Mouse (Mus musculus): Measurements from ENCODE around the gene Ackr2. TPM values are rescaled to one million over a fixed set of nuclear protein-coding genes. Genes with fewer than 3 reads are reported as not detected.
A peak's percentile ranks its signal among the peaks of the same experiment; 100 is the strongest.

Ackr2 gene
- polyA plus RNA-seq, 1 experiment from 2014 or later: 0.64 TPM

DNA sequence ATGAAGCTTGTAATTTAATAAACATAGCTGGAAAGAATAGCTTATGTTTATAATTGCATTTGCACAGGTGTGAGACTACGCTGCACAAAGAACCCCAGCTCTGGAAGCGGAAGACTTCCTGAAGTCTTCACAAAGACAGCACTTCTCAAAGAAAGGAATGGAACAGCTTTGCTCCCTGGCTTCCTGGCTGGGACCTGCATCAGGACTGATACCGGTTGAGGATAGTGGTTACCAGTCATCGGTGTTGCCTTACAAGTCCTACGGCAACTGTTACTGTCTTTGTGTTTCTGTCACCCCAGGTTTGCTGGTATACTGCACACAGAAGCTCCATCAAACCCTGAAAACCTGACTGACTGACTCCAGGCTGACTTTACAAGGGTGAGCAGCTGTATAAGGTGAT, 28.7 kb upstream of the Ackr2 start:
- 83% methylated on average over 5 of the region's 5 CpGs for WGBS
- no peak overlapping the region for H3K27ac ChIP-seq (replicated peaks)
- H3K9me3 ChIP-seq: no peaks in the 10 kb centered on the region
- ATAC-seq (ENCODE audit: extremely low read depth, insufficient number of reproducible peaks, low FRiP score, low TSS enrichment): no peak
- H3K4me2 ChIP-seq: no peak overlapping the region
- H3K9ac ChIP-seq: no peak overlapping the region
- peaks cover 4% of the 10 kb centered on the region; the same call in 1 of the 2 replicates for H3K4me1 ChIP-seq
- no peaks in the 10 kb centered on the region for H3K36me3 ChIP-seq
- H3K27me3 ChIP-seq (replicated peaks): no peaks in the 10 kb centered on the region
- no peak overlapping the region for H3K4me3 ChIP-seq

DNA sequence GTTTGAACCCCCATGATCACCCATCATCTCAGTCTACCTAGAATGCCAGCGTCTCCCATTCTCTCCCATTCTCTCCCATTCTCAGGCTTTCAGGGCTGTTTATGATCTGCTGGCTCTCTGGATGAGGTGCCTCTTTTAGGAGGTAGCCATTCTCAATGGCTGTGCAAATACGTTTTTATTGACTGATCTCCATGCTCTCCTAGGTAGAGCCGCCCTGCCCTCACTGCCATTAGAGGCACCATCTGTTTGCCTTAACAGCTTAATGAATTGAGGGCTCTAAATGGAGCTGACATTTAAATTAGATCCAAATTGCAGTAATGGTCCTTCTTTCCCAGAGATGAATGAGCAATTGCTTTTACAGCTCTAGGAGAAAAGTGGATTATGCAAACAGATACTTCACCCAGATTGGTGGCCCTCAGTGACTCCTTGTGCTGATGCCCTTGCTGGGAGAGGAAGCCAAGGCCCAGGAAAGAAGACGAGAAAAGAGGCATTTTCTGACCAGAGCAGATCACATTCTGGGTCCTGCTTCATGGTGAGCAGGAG, 28.1 kb upstream of the Ackr2 start:
- 58% methylated on average over 4 of the region's 4 CpGs for WGBS
- H3K4me2 ChIP-seq: no peak overlapping the region
- H3K27ac ChIP-seq (replicated peaks): no peak overlapping the region
- no peak for ATAC-seq (ENCODE audit: extremely low read depth, insufficient number of reproducible peaks, low FRiP score, low TSS enrichment)
- no peaks in the 10 kb centered on the region for H3K9me3 ChIP-seq
- no peaks in the 10 kb centered on the region for H3K36me3 ChIP-seq
- H3K9ac ChIP-seq: no peak overlapping the region
- no peaks in the 10 kb centered on the region for H3K27me3 ChIP-seq (replicated peaks)
- H3K4me1 ChIP-seq: peaks cover 4% of the 10 kb centered on the region; the same call in 1 of the 2 replicates
- H3K4me3 ChIP-seq: no peak overlapping the region

- no peaks in the 10 kb centered on the region for H3K4me1 ChIP-seq
- no peak for ATAC-seq (ENCODE audit: extremely low read depth, insufficient number of reproducible peaks, low FRiP score, low TSS enrichment)
- H3K4me2 ChIP-seq: no peak overlapping the region
- H3K4me3 ChIP-seq: no peak overlapping the region
- H3K9me3 ChIP-seq: no peaks in the 10 kb centered on the region
- H3K27ac ChIP-seq (replicated peaks): no peak overlapping the region
- H3K9ac ChIP-seq: no peak overlapping the region
- H3K27me3 ChIP-seq (replicated peaks): no peaks in the 10 kb centered on the region
- 78% methylated on average over 2 of the region's 2 CpGs for WGBS
- H3K36me3 ChIP-seq: no peaks in the 10 kb centered on the region
Observed at GRCm38 (mm10) chr9:121872062-121872683, 26.0 kb upstream of the Ackr2 start.

DNA sequence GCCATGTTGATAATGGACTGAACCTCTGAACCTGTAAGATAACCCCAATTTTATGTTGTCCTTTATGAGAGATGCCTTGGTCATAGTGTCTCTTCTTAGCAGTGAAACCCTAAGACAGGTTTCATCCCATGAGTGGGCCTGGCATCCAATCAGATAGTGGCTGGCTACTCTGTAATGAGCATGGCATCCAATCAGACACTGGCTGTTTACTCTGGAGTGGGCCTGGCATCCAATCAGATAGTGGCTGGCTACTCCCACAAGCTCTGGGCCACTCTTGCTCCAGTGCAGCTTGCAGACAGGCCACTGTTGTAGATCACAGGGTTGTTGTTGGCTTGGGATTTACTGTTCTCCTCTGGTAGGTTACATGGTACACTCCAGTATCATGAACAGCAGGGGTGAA, 24.6 kb upstream of the Ackr2 start:
- no peak for ATAC-seq (ENCODE audit: extremely low read depth, insufficient number of reproducible peaks, low FRiP score, low TSS enrichment)
- H3K36me3 ChIP-seq: no peaks in the 10 kb centered on the region
- H3K9ac ChIP-seq: no peak overlapping the region
- no peaks in the 10 kb centered on the region for H3K27me3 ChIP-seq (replicated peaks)
- H3K4me3 ChIP-seq: no peak overlapping the region
- no peak overlapping the region for H3K27ac ChIP-seq (replicated peaks)
- H3K4me2 ChIP-seq: no peak overlapping the region
- H3K4me1 ChIP-seq: no peaks in the 10 kb centered on the region
- H3K9me3 ChIP-seq: no peaks in the 10 kb centered on the region

DNA sequence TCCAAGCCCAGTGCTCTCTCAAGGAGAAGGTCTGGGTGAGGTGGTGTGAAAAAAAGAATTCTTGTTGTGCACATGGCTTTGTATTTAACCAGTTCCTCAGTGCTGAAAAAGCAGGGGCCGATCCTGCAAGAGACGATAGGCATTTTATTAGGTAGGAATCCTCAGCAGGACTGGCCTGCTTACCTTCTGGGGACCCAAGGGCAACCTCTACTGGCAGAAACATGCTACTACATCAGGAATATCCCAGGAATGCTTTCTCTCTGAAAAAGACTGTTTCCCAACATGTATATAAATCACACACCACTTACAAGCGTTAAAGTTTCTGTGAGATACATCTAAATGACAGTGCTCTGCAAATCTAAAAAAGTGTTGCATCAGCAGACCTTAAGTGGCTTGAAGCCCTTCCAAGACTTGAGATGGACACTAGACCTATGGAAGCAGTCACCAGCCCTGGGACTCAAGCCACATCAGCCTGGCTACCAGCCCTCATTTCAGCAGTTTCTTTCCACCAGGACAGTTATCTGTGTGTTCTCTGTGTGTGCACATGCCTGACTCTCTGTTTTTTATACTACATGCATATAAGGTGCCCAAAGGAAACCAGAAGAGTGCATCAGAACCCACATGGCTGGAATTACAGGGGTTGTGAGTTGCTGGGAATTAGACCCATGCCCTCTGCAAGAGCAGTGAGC, 21.0 kb upstream of the Ackr2 start:
- ATAC-seq (ENCODE audit: extremely low read depth, insufficient number of reproducible peaks, low FRiP score, low TSS enrichment): no peak

DNA sequence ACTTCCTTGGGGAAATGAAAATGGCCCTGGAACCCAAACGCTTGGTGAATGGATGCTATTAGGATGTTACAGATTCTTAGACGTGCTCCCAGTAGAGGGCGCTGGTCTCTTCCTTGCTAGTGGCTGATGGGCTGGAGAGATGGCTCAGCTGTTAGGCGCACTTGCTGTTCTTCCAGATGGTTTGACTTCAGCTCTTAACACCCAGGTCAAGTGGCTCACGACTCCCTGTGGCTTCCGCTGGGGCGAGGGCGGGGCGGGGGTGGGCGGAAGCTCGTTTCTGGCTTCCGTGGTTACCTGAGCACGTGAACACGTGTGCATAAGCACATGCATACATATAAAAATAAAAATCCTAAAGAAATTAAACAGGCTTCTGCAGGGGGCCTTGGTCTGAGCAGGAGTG, 17.3 kb upstream of the Ackr2 start:
- Histone ChIP-seq H3K4me3 (no peak overlapping the region), H3K4me2 (peak overlapping the region; percentile 40; the same call in 1 of the 2 replicates), H3K27me3 (replicated peaks) (no peaks in the 10 kb centered on the region), H3K9ac (no peak overlapping the region), H3K4me1 (peaks cover 10% of the 10 kb centered on the region), H3K27ac (replicated peaks) (no peak overlapping the region), H3K9me3 (no peaks in the 10 kb centered on the region), H3K36me3 (no peaks in the 10 kb centered on the region)
- WGBS: 21% methylated on average over 14 of the region's 14 CpGs
- no peak for ATAC-seq (ENCODE audit: extremely low read depth, insufficient number of reproducible peaks, low FRiP score, low TSS enrichment)

More for the DNA sequence above, 21.0 kb upstream of the Ackr2 start:
- no peak overlapping the region for H3K4me3 ChIP-seq
- no peaks in the 10 kb centered on the region for H3K27me3 ChIP-seq (replicated peaks)
- H3K4me1 ChIP-seq: peaks cover 10% of the 10 kb centered on the region
- no peak overlapping the region for H3K4me2 ChIP-seq
- no peaks in the 10 kb centered on the region for H3K9me3 ChIP-seq
- H3K36me3 ChIP-seq: no peaks in the 10 kb centered on the region
- no peak overlapping the region for H3K9ac ChIP-seq
- WGBS: 20% methylated on average over 3 of the region's 3 CpGs
- H3K27ac ChIP-seq (replicated peaks): no peak overlapping the region

- H3K4me2 ChIP-seq: no peak overlapping the region
Observed at GRCm38 (mm10) chr9:121881301-121881700, 16.9 kb upstream of the Ackr2 start.

DNA sequence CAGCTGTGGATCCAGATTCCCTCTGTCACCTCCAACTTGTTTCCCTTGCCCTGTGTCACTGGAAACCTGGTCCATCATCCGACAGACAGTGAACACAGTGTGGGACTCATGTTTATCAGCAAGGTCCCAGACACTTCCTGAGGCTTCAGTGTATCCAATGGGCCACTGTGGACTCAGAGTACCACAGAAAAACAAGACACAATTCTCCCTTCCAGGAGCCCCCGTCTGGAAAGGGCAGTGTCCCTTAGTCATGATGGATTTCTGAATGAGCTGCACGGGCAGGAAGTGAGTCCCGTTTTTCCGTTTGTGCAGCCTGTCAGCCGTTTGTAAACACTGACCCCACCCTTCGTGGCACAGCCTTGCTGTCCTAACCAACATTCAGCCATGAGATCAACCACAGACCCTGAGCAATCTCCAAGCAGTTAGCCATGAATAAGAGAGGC, 16.1 kb upstream of the Ackr2 start:
- peaks cover 10% of the 10 kb centered on the region for H3K4me1 ChIP-seq
- no peaks in the 10 kb centered on the region for H3K36me3 ChIP-seq
- H3K4me2 ChIP-seq: no peak overlapping the region
- H3K9me3 ChIP-seq: no peaks in the 10 kb centered on the region
- H3K9ac ChIP-seq: no peak overlapping the region
- no peaks in the 10 kb centered on the region for H3K27me3 ChIP-seq (replicated peaks)
- H3K27ac ChIP-seq (replicated peaks): peak overlapping the region; percentile 42; the same call in 1 of the 2 replicates
- WGBS: 47% methylated on average over 7 of the region's 7 CpGs
- ATAC-seq (ENCODE audit: extremely low read depth, insufficient number of reproducible peaks, low FRiP score, low TSS enrichment): no peak
- no peak overlapping the region for H3K4me3 ChIP-seq

More at GRCm38 (mm10) chr9:121881301-121881700, 16.9 kb upstream of the Ackr2 start:
- 0 out of 2 replicates have a peak overlapping the region, but pooled peaks have one; percentile 42 for H3K27ac ChIP-seq (replicated peaks)
- no peaks in the 10 kb centered on the region for H3K27me3 ChIP-seq (replicated peaks)
- H3K9me3 ChIP-seq: no peaks in the 10 kb centered on the region
- no peak overlapping the region for H3K9ac ChIP-seq
- peaks cover 10% of the 10 kb centered on the region for H3K4me1 ChIP-seq
- no peak for ATAC-seq (ENCODE audit: extremely low read depth, insufficient number of reproducible peaks, low FRiP score, low TSS enrichment)
- H3K4me3 ChIP-seq: no peak overlapping the region
- H3K36me3 ChIP-seq: no peaks in the 10 kb centered on the region
- 73% methylated on average over 6 of the region's 6 CpGs for WGBS

- peak overlapping the region; percentile 30; the same call in 1 of the 2 replicates for H3K4me3 ChIP-seq
- H3K9me3 ChIP-seq: no peaks in the 10 kb centered on the region
- H3K9ac ChIP-seq: peak overlapping the region; percentile 62
- no peak for ATAC-seq (ENCODE audit: extremely low read depth, insufficient number of reproducible peaks, low FRiP score, low TSS enrichment)
- H3K4me2 ChIP-seq: peak overlapping the region; percentile 63
- peaks cover 18% of the 10 kb centered on the region for H3K4me1 ChIP-seq
- no peaks in the 10 kb centered on the region for H3K36me3 ChIP-seq
- H3K27ac ChIP-seq (replicated peaks): peak overlapping the region; percentile 42; the same call in 1 of the 2 replicates
- H3K27me3 ChIP-seq (replicated peaks): no peaks in the 10 kb centered on the region
- WGBS: 51% methylated on average over 4 of the region's 4 CpGs
Observed at GRCm38 (mm10) chr9:121889927-121890440, 8.2 kb upstream of the Ackr2 start.

GRCm38 (mm10) chr9:121890441-121890941, 7.7 kb upstream of the Ackr2 start:
- Histone ChIP-seq H3K4me3 (peak overlapping the region; percentile 30), H3K9me3 (no peaks in the 10 kb centered on the region), H3K27ac (replicated peaks) (peak overlapping the region; percentile 42; the same call in 1 of the 2 replicates), H3K4me2 (peak overlapping the region; percentile 63), H3K36me3 (no peaks in the 10 kb centered on the region), H3K4me1 (peaks cover 21% of the 10 kb centered on the region), H3K27me3 (replicated peaks) (no peaks in the 10 kb centered on the region), H3K9ac (peak overlapping the region; percentile 62)
- ATAC-seq (ENCODE audit: extremely low read depth, insufficient number of reproducible peaks, low FRiP score, low TSS enrichment): 0 out of 2 replicates have a peak, but pooled peaks have one; percentile 25
- 4% methylated on average over 18 of the region's 18 CpGs for WGBS

DNA sequence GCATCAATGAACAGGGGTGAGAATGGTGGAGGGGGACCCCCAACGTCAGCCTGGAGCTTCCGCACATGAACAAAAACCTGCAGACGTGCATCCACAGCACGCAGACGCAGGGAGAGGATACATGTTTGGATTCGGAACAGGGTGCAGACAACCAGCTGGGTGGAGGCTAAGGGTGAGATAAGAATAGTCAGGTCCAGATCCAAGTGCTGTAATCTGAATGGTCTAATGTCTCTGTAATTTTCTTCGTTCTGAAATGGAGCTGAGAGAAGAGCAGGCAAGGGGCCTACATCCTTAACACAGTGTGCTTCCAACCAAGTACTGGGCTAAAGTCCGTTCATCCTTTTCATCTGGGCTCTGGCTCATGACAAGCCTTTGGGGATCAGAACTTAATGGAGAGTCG, 6.9 kb upstream of the Ackr2 start:
- no peaks in the 10 kb centered on the region for H3K9me3 ChIP-seq
- H3K27me3 ChIP-seq (replicated peaks): no peaks in the 10 kb centered on the region
- ATAC-seq (ENCODE audit: extremely low read depth, insufficient number of reproducible peaks, low FRiP score, low TSS enrichment): no peak
- H3K4me3 ChIP-seq: no peak overlapping the region
- no peak overlapping the region for H3K9ac ChIP-seq
- peak overlapping the region; percentile 42; the same call in 1 of the 2 replicates for H3K27ac ChIP-seq (replicated peaks)
- H3K4me2 ChIP-seq: no peak overlapping the region
- WGBS: 81% methylated on average over 9 of the region's 9 CpGs
- no peaks in the 10 kb centered on the region for H3K36me3 ChIP-seq
- H3K4me1 ChIP-seq: peaks cover 21% of the 10 kb centered on the region

Data from heart, embryonic 13.5 days (tissue).